11 mouse cellular contexts compared by ENCODE assay signal in genomic region chr6:146126823-146127681, GRCm38 (mm10).
A peak's percentile ranks its signal among the peaks of the same experiment; 100 is the strongest.
DNase-seq lines count a peak whose midpoint lies in the region; ATAC-seq lines count a peak whose summit lies in the region.
"Had no signal": no experiment of that assay in that cellular context is flagged by ENCODE, and none has a peak within 500 bp of the region (broad histone marks: within the 10 kb centered on the region; RNA-seq: fewer than 3 reads in every experiment).

No protein-coding gene starts in this region.

- no peaks in the 10 kb centered on the region for H3K4me1 ChIP-seq in embryonic facial prominence, embryonic 14.5 days (ENCODE audit: control insufficient read depth, insufficient read depth, low read length)
- H3K4me1 ChIP-seq in embryonic facial prominence, embryonic 10.5 days = no peaks in the 10 kb centered on the region
- H3K4me1 ChIP-seq in midbrain, embryonic 11.5 days (ENCODE audit: control insufficient read depth, insufficient read depth, low read length) = no peaks in the 10 kb centered on the region
- H3K4me1 ChIP-seq in midbrain, embryonic 14.5 days (ENCODE audit: control insufficient read depth, insufficient read depth, low read length) = no peaks in the 10 kb centered on the region
- H3K4me1 ChIP-seq in megakaryocyte, embryonic 14.5 days = peaks cover 42% of the 10 kb centered on the region
- no peaks in the 10 kb centered on the region for H3K4me1 ChIP-seq in midbrain, embryonic 15.5 days
- H3K4me1 ChIP-seq: hindbrain, embryonic 12.5 days had no signal

- H3K36me3 ChIP-seq in embryonic facial prominence, embryonic 14.5 days (ENCODE audit: control insufficient read depth, insufficient read depth, low read length) = no peaks in the 10 kb centered on the region
- no peaks in the 10 kb centered on the region for H3K36me3 ChIP-seq in embryonic facial prominence, embryonic 10.5 days (replicated peaks)
- no peaks in the 10 kb centered on the region for H3K36me3 ChIP-seq in midbrain, embryonic 11.5 days (ENCODE audit: control insufficient read depth, insufficient read depth, low read length)
- H3K36me3 ChIP-seq in midbrain, embryonic 14.5 days (ENCODE audit: control insufficient read depth, insufficient read depth, low read length) = no peaks in the 10 kb centered on the region
- peaks cover 27% of the 10 kb centered on the region for H3K36me3 ChIP-seq in megakaryocyte, embryonic 14.5 days (replicated peaks; ENCODE audit: low read length)
- no peaks in the 10 kb centered on the region for H3K36me3 ChIP-seq in midbrain, embryonic 15.5 days (replicated peaks)
- H3K36me3 ChIP-seq: hindbrain, embryonic 12.5 days had no signal

- intact Hi-C loops in gastrocnemius, postnatal 14 days (cut with DNase I; ENCODE audit: low total_unique reads) = no loop called here

- no peak for DNase-seq in embryonic facial prominence, embryonic 14.5 days (ENCODE audit: low spot score)
- DNase-seq in embryonic facial prominence, embryonic 10.5 days (ENCODE audit: low spot score) = no peak
- peak; percentile 54 for DNase-seq in midbrain, embryonic 11.5 days (ENCODE audit: low spot score, missing footprints)
- no peak for DNase-seq in midbrain, embryonic 14.5 days
- peak; percentile 71 for DNase-seq in gastrocnemius, postnatal 14 days
- no peak for DNase-seq in kidney, postnatal 10 days
- DNase-seq: thymus, adult 18-20 months had no signal

- H3K27ac ChIP-seq in embryonic facial prominence, embryonic 14.5 days (replicated peaks; ENCODE audit: low read depth, low read length) = no peak overlapping the region
- H3K27ac ChIP-seq in embryonic facial prominence, embryonic 10.5 days (replicated peaks) = no peak overlapping the region
- H3K27ac ChIP-seq in midbrain, embryonic 11.5 days (ENCODE audit: low read depth, low read length) = no peak overlapping the region
- H3K27ac ChIP-seq in midbrain, embryonic 14.5 days (replicated peaks; ENCODE audit: low read depth, low read length) = no peak overlapping the region
- H3K27ac ChIP-seq in midbrain, embryonic 15.5 days = no peak overlapping the region
- H3K27ac ChIP-seq: hindbrain, embryonic 12.5 days had no signal

- ATAC-seq in embryonic facial prominence, embryonic 14.5 days (ENCODE audit: low read depth) = peak; percentile 80; the same call in 1 of the 2 replicates
- ATAC-seq in midbrain, embryonic 11.5 days (ENCODE audit: low FRiP score) = no peak
- no peak for ATAC-seq in midbrain, embryonic 14.5 days (ENCODE audit: low FRiP score, low TSS enrichment)
- no peak for ATAC-seq in midbrain, embryonic 15.5 days (replicated peaks)
- ATAC-seq: lung, postnatal 0 days had no signal

- H3K4me2 ChIP-seq in embryonic facial prominence, embryonic 14.5 days (ENCODE audit: low read depth, low read length) = no peak overlapping the region
- no peak overlapping the region for H3K4me2 ChIP-seq in midbrain, embryonic 11.5 days
- no peak overlapping the region for H3K4me2 ChIP-seq in midbrain, embryonic 14.5 days (ENCODE audit: low read length)
- H3K4me2 ChIP-seq in midbrain, embryonic 15.5 days = no peak overlapping the region
- H3K4me2 ChIP-seq: hindbrain, embryonic 12.5 days had no signal

- no peaks in the 10 kb centered on the region for H3K9me3 ChIP-seq in embryonic facial prominence, embryonic 14.5 days (ENCODE audit: control insufficient read depth, low read length)
- H3K9me3 ChIP-seq in embryonic facial prominence, embryonic 10.5 days = no peaks in the 10 kb centered on the region
- H3K9me3 ChIP-seq in midbrain, embryonic 11.5 days (ENCODE audit: control insufficient read depth, low read length) = no peaks in the 10 kb centered on the region
- no peaks in the 10 kb centered on the region for H3K9me3 ChIP-seq in midbrain, embryonic 14.5 days (ENCODE audit: control insufficient read depth, low read length)
- H3K9me3 ChIP-seq in megakaryocyte, embryonic 14.5 days = peaks cover 8% of the 10 kb centered on the region
- no peaks in the 10 kb centered on the region for H3K9me3 ChIP-seq in midbrain, embryonic 15.5 days
- H3K9me3 ChIP-seq: hindbrain, embryonic 12.5 days had no signal

- no peaks in the 10 kb centered on the region for H3K27me3 ChIP-seq in embryonic facial prominence, embryonic 14.5 days (replicated peaks; ENCODE audit: control insufficient read depth, insufficient read depth, low read length)
- no peaks in the 10 kb centered on the region for H3K27me3 ChIP-seq in embryonic facial prominence, embryonic 10.5 days (replicated peaks; ENCODE audit: low read depth, poor library complexity, severe bottlenecking)
- no peaks in the 10 kb centered on the region for H3K27me3 ChIP-seq in midbrain, embryonic 11.5 days (ENCODE audit: control insufficient read depth, insufficient read depth, low read length)
- no peaks in the 10 kb centered on the region for H3K27me3 ChIP-seq in midbrain, embryonic 14.5 days (ENCODE audit: control insufficient read depth, insufficient read depth, low read length)
- peaks cover 12% of the 10 kb centered on the region for H3K27me3 ChIP-seq in megakaryocyte, embryonic 14.5 days (replicated peaks)
- no peaks in the 10 kb centered on the region for H3K27me3 ChIP-seq in midbrain, embryonic 15.5 days (replicated peaks)
- H3K27me3 ChIP-seq: hindbrain, embryonic 12.5 days had no signal

- H3K9ac ChIP-seq in embryonic facial prominence, embryonic 14.5 days (ENCODE audit: low read depth, low read length) = no peak overlapping the region
- no peak overlapping the region for H3K9ac ChIP-seq in midbrain, embryonic 11.5 days (ENCODE audit: low read length)
- H3K9ac ChIP-seq in midbrain, embryonic 14.5 days (replicated peaks; ENCODE audit: low read length) = no peak overlapping the region
- no peak overlapping the region for H3K9ac ChIP-seq in midbrain, embryonic 15.5 days
- H3K9ac ChIP-seq: hindbrain, embryonic 12.5 days had no signal

- no peak overlapping the region for H3K4me3 ChIP-seq in embryonic facial prominence, embryonic 14.5 days (ENCODE audit: low read depth, low read length)
- H3K4me3 ChIP-seq in embryonic facial prominence, embryonic 10.5 days = no peak overlapping the region
- no peak overlapping the region for H3K4me3 ChIP-seq in midbrain, embryonic 11.5 days (ENCODE audit: low read depth, low read length)
- no peak overlapping the region for H3K4me3 ChIP-seq in midbrain, embryonic 14.5 days (replicated peaks; ENCODE audit: low read depth, low read length)
- H3K4me3 ChIP-seq in megakaryocyte, embryonic 14.5 days (replicated peaks) = peak overlapping the region; percentile 17
- H3K4me3 ChIP-seq in midbrain, embryonic 15.5 days = no peak overlapping the region
- H3K4me3 ChIP-seq: hindbrain, embryonic 12.5 days had no signal

- 84% methylated on average over 12 of the region's 12 CpGs for WGBS in embryonic facial prominence, embryonic 14.5 days
- 87% methylated on average over 12 of the region's 12 CpGs for WGBS in embryonic facial prominence, embryonic 10.5 days
- WGBS in midbrain, embryonic 11.5 days = 86% methylated on average over 12 of the region's 12 CpGs
- 85% methylated on average over 12 of the region's 12 CpGs for WGBS in midbrain, embryonic 14.5 days
- 82% methylated on average over 12 of the region's 12 CpGs for WGBS in midbrain, embryonic 15.5 days

Comparison
In these comparisons a context has a peak if more than half of its experiments do, and no peak if none do; other contexts are left out.
1. DNase-seq: peak in midbrain, embryonic 11.5 days (single experiment) and gastrocnemius, postnatal 14 days (single experiment); none in embryonic facial prominence, embryonic 14.5 days (single experiment), embryonic facial prominence, embryonic 10.5 days (single experiment), midbrain, embryonic 14.5 days (single experiment) and kidney, postnatal 10 days (single experiment).